Mouse (Mus musculus) megakaryocyte, embryonic 14.5 days (primary cell): ENCODE data around the gene Slc5a10.

Source experiments
- FLI1 ChIP-seq: IDR thresholded peaks from 2 replicates; pipeline ENCODE4 v1.6.1; 2012; ENCODE audit warnings: low read length, inconsistent platforms, mixed read lengths
- GATA1 ChIP-seq: IDR thresholded peaks from 3 replicates; pipeline ENCODE4 v1.6.1; 2012; ENCODE audit warnings: mixed read lengths, low read length, inconsistent platforms, borderline replicate concordance

DNA sequence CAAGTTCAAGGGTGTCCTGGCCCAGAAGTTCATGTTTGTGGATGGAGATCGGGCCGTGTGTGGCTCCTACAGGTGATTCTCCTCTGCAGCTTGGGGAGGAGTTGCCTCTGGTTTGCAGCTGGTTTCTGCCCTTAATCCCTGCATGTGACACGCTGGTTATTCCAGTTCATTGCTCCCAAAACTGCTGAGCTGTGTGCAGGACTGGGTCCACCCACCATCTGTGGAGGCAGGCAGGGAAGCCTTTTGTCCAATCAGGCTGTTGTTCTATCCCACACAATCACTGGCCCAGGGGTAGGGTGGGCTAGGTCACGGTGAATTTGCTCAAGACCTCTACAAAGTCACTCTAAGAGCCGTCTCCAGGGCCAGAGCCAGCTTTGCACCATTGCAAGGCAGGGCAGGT is 18.9 kb downstream of the Slc5a10 start:
- TF ChIP-seq GATA1 = no peak
- no peak for TF ChIP-seq FLI1
